Mouse (Mus musculus) spleen, adult 2 months (tissue): ENCODE measurements around the gene Gm4869. TPM values are rescaled to one million over a fixed set of nuclear protein-coding genes. Genes with fewer than 3 reads are reported as not detected.

Source experiments
- DNase-seq, 2 experiments: peaks; one replicate each; pipeline versions ENCODE4 v3.0.0 to v3.0.0-alpha.2; 2012 to 2021; ENCODE audit warnings: low spot score in 2 of 2, low read depth in 1 of 2
- H3K27ac ChIP-seq: fragments of 200-500 bp; 2 replicates; pipeline ENCODE4 v1.5.1; 2012; ENCODE audit warnings: low read length, inconsistent platforms; ENCODE audit not compliant: insufficient read depth
- H3K27me3 ChIP-seq: fragments of 200-500 bp; 2 replicates; pipeline ENCODE4 v1.6.1; 2012; ENCODE audit warnings: mild to moderate bottlenecking, moderate library complexity, low read length, inconsistent platforms; ENCODE audit not compliant: control insufficient read depth, insufficient read depth
- H3K36me3 ChIP-seq: fragments of 200-500 bp; 2 replicates; pipeline ENCODE4 v1.6.1; 2012; ENCODE audit warnings: mild to moderate bottlenecking, low read length, inconsistent platforms; ENCODE audit not compliant: control insufficient read depth, insufficient read depth
- H3K4me1 ChIP-seq: fragments of 200-500 bp; 2 replicates; pipeline ENCODE4 v1.6.1; 2011; ENCODE audit warnings: inconsistent platforms; ENCODE audit not compliant: control insufficient read depth, insufficient read depth, insufficient read length
- H3K4me3 ChIP-seq: fragments of 200-500 bp; 2 replicates; pipeline ENCODE4 v1.5.1; 2011; ENCODE audit warnings: mild to moderate bottlenecking, inconsistent platforms; ENCODE audit not compliant: insufficient read depth, insufficient read length; ENCODE audit errors: extremely low read depth
- CTCF ChIP-seq: fragments of 200-500 bp; IDR thresholded peaks from 2 replicates; pipeline ENCODE4 v1.5.1; 2011; ENCODE audit warnings: mild to moderate bottlenecking, inconsistent platforms; ENCODE audit not compliant: insufficient read depth, insufficient read length, insufficient replicate concordance; ENCODE audit errors: extremely low read depth
- POLR2A ChIP-seq: fragments of 200-500 bp; IDR thresholded peaks from 2 replicates; pipeline ENCODE4 v1.6.1; 2011; ENCODE audit warnings: low read depth, low read length, inconsistent platforms
- WGBS: fragments of 180-500 bp; shearing (Covaris S2); methylation state at CpG from one replicate; pipeline ENCODE4 v1.1.7; 2018; 5-methylcytosine and 5-hydroxymethylcytosine counted together
- polyA plus RNA-seq: library from polyadenylated mRNA; depleted of rRNA; stranded (reverse); fragments of >200 nt; gene quantifications from 2 replicates; pipeline ENCODE4 v1.2.3, GENCODE M21; 2012; rRNA removed

Gm4869 gene
- polyA plus RNA-seq, 1 experiment = 0.12 TPM

GRCm38 (mm10) chr5:140526754-140527153 lies 81.3 kb downstream of the Gm4869 start:
- 94% methylated on average over 2 of the region's 2 CpGs for WGBS
- no peak for DNase-seq
- H3K27ac ChIP-seq = no peak overlapping the region
- peaks cover 24% of the 10 kb centered on the region for H3K36me3 ChIP-seq
- H3K27me3 ChIP-seq = no peaks in the 10 kb centered on the region
- no peaks in the 10 kb centered on the region for H3K4me1 ChIP-seq
- H3K4me3 ChIP-seq = no peak overlapping the region
- TF ChIP-seq CTCF = no peak
- no peak for TF ChIP-seq POLR2A

- H3K4me3 ChIP-seq = no peak overlapping the region
- no peak overlapping the region for H3K27ac ChIP-seq
- TF ChIP-seq POLR2A (no peak), CTCF (no peak)
- 81% methylated on average over 13 of the region's 13 CpGs for WGBS
- peaks cover 2% of the 10 kb centered on the region; the same call in 1 of the 2 replicates for H3K4me1 ChIP-seq
- no peak for DNase-seq
- H3K36me3 ChIP-seq = no peaks in the 10 kb centered on the region
- no peaks in the 10 kb centered on the region for H3K27me3 ChIP-seq
Observed at GRCm38 (mm10) chr5:140538111-140538683, 92.8 kb downstream of the Gm4869 start.

- Histone ChIP-seq H3K36me3 (no peaks in the 10 kb centered on the region), H3K4me1 (peaks cover 2% of the 10 kb centered on the region; the same call in 1 of the 2 replicates), H3K27me3 (no peaks in the 10 kb centered on the region), H3K27ac (no peak overlapping the region), H3K4me3 (no peak overlapping the region)
- WGBS = 18% methylated on average over 8 of the region's 8 CpGs
- DNase-seq = peak; percentile 58 to 78
- TF ChIP-seq POLR2A (no peak), CTCF (peak; percentile 89; the same call in 1 of the 2 replicates)
Observed at GRCm38 (mm10) chr5:140540106-140540505, 94.7 kb downstream of the Gm4869 start.

GRCm38 (mm10) chr5:140542811-140543575 lies 97.5 kb downstream of the Gm4869 start:
- DNase-seq = no peak
- Histone ChIP-seq H3K36me3 (no peaks in the 10 kb centered on the region), H3K4me3 (no peak overlapping the region), H3K27me3 (no peaks in the 10 kb centered on the region), H3K4me1 (peaks cover 2% of the 10 kb centered on the region; the same call in 1 of the 2 replicates), H3K27ac (no peak overlapping the region)
- TF ChIP-seq CTCF = no peak
- no peak for TF ChIP-seq POLR2A
- 80% methylated on average over 9 of the region's 9 CpGs for WGBS

Other genes with a start within 250 kb of the Gm4869 start
- 18.3 and 22.3 TPM in 2 replicates for gene Mad1l1, start 124.1 kb upstream of the Gm4869 start, polyA plus RNA-seq
- gene Nudt1, start 124.0 kb upstream of the Gm4869 start, polyA plus RNA-seq = 4.5 and 4.7 TPM in 2 replicates
- 3.7 and 4.1 TPM in 2 replicates for gene Mrm2, start 113.7 kb upstream of the Gm4869 start, polyA plus RNA-seq
- gene Snx8, start 56.4 kb upstream of the Gm4869 start, polyA plus RNA-seq = 42.3 and 44.9 TPM in 2 replicates
- 72.1 and 74.3 TPM in 2 replicates for gene Eif3b, start 26.3 kb upstream of the Gm4869 start, polyA plus RNA-seq
- gene Chst12, start 59.9 kb downstream of the Gm4869 start, polyA plus RNA-seq = 28.0 and 31.6 TPM in 2 replicates
- gene Grifin, start 119.4 kb downstream of the Gm4869 start, polyA plus RNA-seq = 0.61 and 0.81 TPM in 2 replicates
- gene Lfng, start 161.7 kb downstream of the Gm4869 start, polyA plus RNA-seq = 165 and 240 TPM in 2 replicates
- 95.1 and 118 TPM in 2 replicates for gene Ttyh3, start 203.4 kb downstream of the Gm4869 start, polyA plus RNA-seq